Mouse (Mus musculus): ENCODE measurements around the gene Srsy.
"Not testable (repeated sequence)": the region's sequence is repeated elsewhere in the genome, so short reads cannot be mapped to it uniquely, and the experiment has no call there.

The Srsy gene

GRCm38 (mm10) chrY:17937230-17937629, at the start of gene Srsy:
Srsy (minus strand) TSS chrY:17937330.
- DNase-seq (ENCODE audit: low spot score in 2 of 2) = not testable (repeated sequence)
